Mouse (Mus musculus) midbrain, embryonic 15.5 days (tissue): ENCODE measurements at regions not wholly inside any gene's neighbourhood (a gene's known extent, or its start where the extent isn't known, plus 50 kb on each side); places are given as distances from the start of the nearest gene placed in this dataset.

Source experiments
- ATAC-seq: fragments of 200-750 bp; cut with Nextera tagmentation; replicated peaks from 2 replicates; pipeline ENCODE4 v1.8.0; 2017; ENCODE audit warnings: moderate TSS enrichment
- H3K27ac ChIP-seq: fragments of 300-500 bp; sonication (generic); 2 replicates; pipeline ENCODE4 v1.5.1; 2015; ENCODE audit warnings: mild to moderate bottlenecking, inconsistent platforms
- H3K27me3 ChIP-seq: fragments of 300-500 bp; sonication (generic); replicated peaks from 2 replicates; pipeline ENCODE4 v1.6.1; 2015; ENCODE audit warnings: inconsistent platforms
- H3K36me3 ChIP-seq: fragments of 300-500 bp; sonication (generic); replicated peaks from 2 replicates; pipeline ENCODE4 v1.6.1; 2015; ENCODE audit warnings: inconsistent platforms
- H3K4me1 ChIP-seq: fragments of 300-500 bp; sonication (generic); 2 replicates; pipeline ENCODE4 v1.6.1; 2015; ENCODE audit warnings: inconsistent platforms
- H3K4me2 ChIP-seq: fragments of 300-500 bp; sonication (generic); 2 replicates; pipeline ENCODE4 v1.6.1; 2015; ENCODE audit warnings: inconsistent platforms, mild to moderate bottlenecking, moderate library complexity
- H3K4me3 ChIP-seq: fragments of 300-500 bp; sonication (generic); 2 replicates; pipeline ENCODE4 v1.5.1; 2015; ENCODE audit warnings: mild to moderate bottlenecking, inconsistent platforms
- H3K9ac ChIP-seq: fragments of 300-500 bp; sonication (generic); 2 replicates; pipeline ENCODE4 v1.6.1; 2015; ENCODE audit warnings: mild to moderate bottlenecking, inconsistent platforms
- H3K9me3 ChIP-seq: fragments of 300-500 bp; sonication (generic); 2 replicates; pipeline ENCODE4 v1.6.1; 2016; ENCODE audit warnings: inconsistent platforms
- WGBS: fragments of 180-500 bp; shearing (Covaris S2); methylation state at CpG from one replicate; pipeline ENCODE4 v1.1.7; 2015; ENCODE audit warnings: mixed read lengths; 5-methylcytosine and 5-hydroxymethylcytosine counted together

GRCm38 (mm10) chr7:36896339-36896738, 198.4 kb downstream of the Tshz3 start:
- Histone ChIP-seq H3K9ac (peak overlapping the region; percentile 7; the same call in 1 of the 2 replicates), H3K4me1 (peaks cover 24% of the 10 kb centered on the region), H3K36me3 (no peaks in the 10 kb centered on the region), H3K9me3 (no peaks in the 10 kb centered on the region), H3K4me2 (peak overlapping the region; percentile 19; the same call in 1 of the 2 replicates), H3K4me3 (no peak overlapping the region), H3K27me3 (peaks cover 3% of the 10 kb centered on the region), H3K27ac (no peak overlapping the region)
- ATAC-seq, result peak; percentile 61
- 37% methylated on average over 12 of the region's 12 CpGs for WGBS

- peaks cover 8% of the 10 kb centered on the region for H3K4me1 ChIP-seq
- H3K9me3 ChIP-seq, result no peaks in the 10 kb centered on the region
- no peak for ATAC-seq
- H3K4me2 ChIP-seq, result no peak overlapping the region
- WGBS, result 95% methylated on average over 5 of the region's 5 CpGs
- no peaks in the 10 kb centered on the region; the same call in 1 of the 2 replicates for H3K27me3 ChIP-seq
- no peak overlapping the region for H3K9ac ChIP-seq
- no peak overlapping the region for H3K27ac ChIP-seq
- no peak overlapping the region for H3K4me3 ChIP-seq
- no peaks in the 10 kb centered on the region for H3K36me3 ChIP-seq
Measured at GRCm38 (mm10) chr7:36901537-36901936, 203.6 kb downstream of the Tshz3 start.

GRCm38 (mm10) chr7:36913304-36913703, 215.4 kb downstream of the Tshz3 start:
- Histone ChIP-seq H3K4me3 (no peak overlapping the region), H3K9ac (no peak overlapping the region), H3K9me3 (no peaks in the 10 kb centered on the region), H3K4me2 (no peak overlapping the region), H3K27ac (no peak overlapping the region), H3K27me3 (no peaks in the 10 kb centered on the region), H3K4me1 (no peaks in the 10 kb centered on the region), H3K36me3 (no peaks in the 10 kb centered on the region)
- 88% methylated on average over 3 of the region's 3 CpGs for WGBS
- ATAC-seq, result no peak

- H3K4me3 ChIP-seq, result no peak overlapping the region
Measured at GRCm38 (mm10) chr7:36914261-36914660, 216.3 kb downstream of the Tshz3 start.

GRCm38 (mm10) chr7:36915171-36915570, 217.3 kb downstream of the Tshz3 start:
- H3K9me3 ChIP-seq, result no peaks in the 10 kb centered on the region
- H3K4me3 ChIP-seq, result no peak overlapping the region
- H3K36me3 ChIP-seq, result no peaks in the 10 kb centered on the region
- H3K9ac ChIP-seq, result no peak overlapping the region
- H3K27ac ChIP-seq, result no peak overlapping the region
- H3K4me1 ChIP-seq, result no peaks in the 10 kb centered on the region
- H3K27me3 ChIP-seq, result no peaks in the 10 kb centered on the region
- no peak overlapping the region for H3K4me2 ChIP-seq
- no peak for ATAC-seq
- WGBS, result 80% methylated on average over 5 of the region's 5 CpGs

More at GRCm38 (mm10) chr7:36914261-36914660, 216.3 kb downstream of the Tshz3 start:
- no peak overlapping the region for H3K4me2 ChIP-seq
- H3K36me3 ChIP-seq, result no peaks in the 10 kb centered on the region
- H3K9me3 ChIP-seq, result no peaks in the 10 kb centered on the region
- H3K9ac ChIP-seq, result no peak overlapping the region
- no peaks in the 10 kb centered on the region for H3K4me1 ChIP-seq
- no peak overlapping the region for H3K27ac ChIP-seq
- WGBS, result 89% methylated on average over 9 of the region's 9 CpGs
- no peak for ATAC-seq
- H3K27me3 ChIP-seq, result no peaks in the 10 kb centered on the region

- H3K4me2 ChIP-seq, result no peak overlapping the region
- WGBS, result 75% methylated on average over 9 of the region's 9 CpGs
- no peak overlapping the region for H3K4me3 ChIP-seq
- no peaks in the 10 kb centered on the region for H3K27me3 ChIP-seq
- no peaks in the 10 kb centered on the region for H3K36me3 ChIP-seq
- no peak overlapping the region for H3K27ac ChIP-seq
- H3K9ac ChIP-seq, result no peak overlapping the region
- no peaks in the 10 kb centered on the region for H3K4me1 ChIP-seq
- ATAC-seq, result no peak
- H3K9me3 ChIP-seq, result no peaks in the 10 kb centered on the region
Measured at GRCm38 (mm10) chr7:36917011-36917410, 219.1 kb downstream of the Tshz3 start.

GRCm38 (mm10) chr7:36919413-36919812, 221.5 kb downstream of the Tshz3 start:
- no peak overlapping the region for H3K4me3 ChIP-seq
- ATAC-seq, result no peak
- no peaks in the 10 kb centered on the region for H3K4me1 ChIP-seq
- H3K4me2 ChIP-seq, result no peak overlapping the region
- no peaks in the 10 kb centered on the region for H3K36me3 ChIP-seq
- 83% methylated on average over 4 of the region's 4 CpGs for WGBS
- H3K27ac ChIP-seq, result no peak overlapping the region
- no peaks in the 10 kb centered on the region for H3K27me3 ChIP-seq
- H3K9me3 ChIP-seq, result no peaks in the 10 kb centered on the region
- no peak overlapping the region for H3K9ac ChIP-seq

GRCm38 (mm10) chr7:36921003-36921402, 223.1 kb downstream of the Tshz3 start:
- H3K4me1 ChIP-seq, result no peaks in the 10 kb centered on the region
- no peak overlapping the region for H3K4me2 ChIP-seq
- no peaks in the 10 kb centered on the region for H3K27me3 ChIP-seq
- ATAC-seq, result no peak
- H3K27ac ChIP-seq, result no peak overlapping the region
- H3K36me3 ChIP-seq, result no peaks in the 10 kb centered on the region
- H3K9ac ChIP-seq, result no peak overlapping the region
- no peak overlapping the region for H3K4me3 ChIP-seq
- 90% methylated on average over 14 of the region's 14 CpGs for WGBS
- no peaks in the 10 kb centered on the region for H3K9me3 ChIP-seq

- Histone ChIP-seq H3K9me3 (no peaks in the 10 kb centered on the region), H3K4me1 (0 out of 2 replicates have a peak, but pooled peaks cover 5% of the 10 kb centered on the region), H3K9ac (no peak overlapping the region), H3K36me3 (no peaks in the 10 kb centered on the region), H3K4me2 (no peak overlapping the region), H3K27ac (no peak overlapping the region), H3K4me3 (no peak overlapping the region), H3K27me3 (no peaks in the 10 kb centered on the region)
- no peak for ATAC-seq
- 81% methylated on average over 4 of the region's 4 CpGs for WGBS
Measured at GRCm38 (mm10) chr7:36933490-36933889, 235.6 kb downstream of the Tshz3 start.

- WGBS, result 77% methylated on average over 21 of the region's 21 CpGs
- Histone ChIP-seq H3K27ac (no peak overlapping the region), H3K9ac (no peak overlapping the region), H3K4me2 (no peak overlapping the region), H3K4me1 (peaks cover 4% of the 10 kb centered on the region), H3K27me3 (no peaks in the 10 kb centered on the region), H3K9me3 (no peaks in the 10 kb centered on the region), H3K4me3 (no peak overlapping the region), H3K36me3 (no peaks in the 10 kb centered on the region)
- ATAC-seq, result no peak
Measured at GRCm38 (mm10) chr7:36934792-36935555, 237.1 kb downstream of the Tshz3 start.

- no peak for ATAC-seq
- Histone ChIP-seq H3K27ac (no peak overlapping the region), H3K36me3 (no peaks in the 10 kb centered on the region), H3K9ac (no peak overlapping the region), H3K9me3 (no peaks in the 10 kb centered on the region), H3K4me1 (peaks cover 12% of the 10 kb centered on the region), H3K27me3 (no peaks in the 10 kb centered on the region), H3K4me2 (no peak overlapping the region), H3K4me3 (no peak overlapping the region)
- WGBS, result 74% methylated on average over 10 of the region's 10 CpGs
Measured at GRCm38 (mm10) chr7:36940611-36941010, 242.7 kb downstream of the Tshz3 start.

GRCm38 (mm10) chr7:36945024-36945815, 247.3 kb downstream of the Tshz3 start:
- H3K9ac ChIP-seq, result no peak overlapping the region
- peak; percentile 59; the same call in 1 of the 2 replicates for ATAC-seq

More at GRCm38 (mm10) chr7:36945024-36945815, 247.3 kb downstream of the Tshz3 start:
- WGBS, result 43% methylated on average over 14 of the region's 14 CpGs
- H3K4me3 ChIP-seq, result no peak overlapping the region
- no peaks in the 10 kb centered on the region for H3K36me3 ChIP-seq
- H3K9me3 ChIP-seq, result no peaks in the 10 kb centered on the region
- peaks cover 17% of the 10 kb centered on the region for H3K4me1 ChIP-seq
- no peaks in the 10 kb centered on the region for H3K27me3 ChIP-seq
- H3K27ac ChIP-seq, result peak overlapping the region; percentile 16; the same call in 1 of the 2 replicates
- no peak overlapping the region for H3K4me2 ChIP-seq
